Mouse (Mus musculus): ENCODE data around the gene Gnb2. TPM values are rescaled to one million over a fixed set of nuclear protein-coding genes. Genes with fewer than 3 reads are reported as not detected.

Gene Gnb2
- polyA plus RNA-seq, 1 experiment: 332 TPM

GRCm38 (mm10) chr5:137566416-137566815, 33.1 kb upstream of the Gnb2 start:
- H3K4me3 ChIP-seq (replicated peaks): no peak overlapping the region
- no peak for TF ChIP-seq GATA1 (IDR thresholded peaks at IDR 0.05; ENCODE audit: borderline replicate concordance, low read length)
- no peak for TF ChIP-seq FLI1 (IDR thresholded peaks at IDR 0.05; ENCODE audit: low read length)
- peaks cover 33% of the 10 kb centered on the region for H3K4me1 ChIP-seq

DNA sequence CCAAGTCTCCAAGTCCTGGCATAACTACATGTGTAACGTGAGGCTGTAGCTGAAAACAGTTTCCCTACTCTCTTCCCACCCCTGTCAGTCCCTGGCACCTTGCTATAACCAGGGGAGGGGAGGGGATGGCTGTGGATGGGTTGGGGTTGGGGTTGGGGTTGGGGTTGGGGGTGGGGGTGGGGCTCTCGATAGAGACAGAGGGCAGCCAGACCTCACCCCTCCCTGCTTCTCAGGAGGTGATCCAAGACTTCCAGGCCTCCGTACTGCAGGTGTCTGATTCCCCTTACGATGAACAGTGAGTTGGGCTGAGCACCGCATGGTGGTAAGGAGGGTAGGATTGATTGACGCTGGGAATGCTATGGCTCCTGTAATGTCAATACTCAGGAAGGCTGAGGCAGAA, 32.4 kb upstream of the Gnb2 start:
- Histone ChIP-seq H3K4me1 (peaks cover 26% of the 10 kb centered on the region), H3K36me3 (replicated peaks; ENCODE audit: low read length) (no peaks in the 10 kb centered on the region), H3K27me3 (replicated peaks) (peaks cover 81% of the 10 kb centered on the region), H3K9me3 (peaks cover 5% of the 10 kb centered on the region; the same call in 1 of the 2 replicates), H3K4me3 (replicated peaks) (no peak overlapping the region)
- TF ChIP-seq FLI1 (IDR thresholded peaks at IDR 0.05; ENCODE audit: low read length) (no peak), GATA1 (IDR thresholded peaks at IDR 0.05; ENCODE audit: borderline replicate concordance, low read length) (no peak)

More at GRCm38 (mm10) chr5:137566416-137566815, 33.1 kb upstream of the Gnb2 start:
- H3K27me3 ChIP-seq (replicated peaks): peaks cover 84% of the 10 kb centered on the region
- no peaks in the 10 kb centered on the region for H3K36me3 ChIP-seq (replicated peaks; ENCODE audit: low read length)
- H3K9me3 ChIP-seq: peaks cover 5% of the 10 kb centered on the region; the same call in 1 of the 2 replicates

DNA sequence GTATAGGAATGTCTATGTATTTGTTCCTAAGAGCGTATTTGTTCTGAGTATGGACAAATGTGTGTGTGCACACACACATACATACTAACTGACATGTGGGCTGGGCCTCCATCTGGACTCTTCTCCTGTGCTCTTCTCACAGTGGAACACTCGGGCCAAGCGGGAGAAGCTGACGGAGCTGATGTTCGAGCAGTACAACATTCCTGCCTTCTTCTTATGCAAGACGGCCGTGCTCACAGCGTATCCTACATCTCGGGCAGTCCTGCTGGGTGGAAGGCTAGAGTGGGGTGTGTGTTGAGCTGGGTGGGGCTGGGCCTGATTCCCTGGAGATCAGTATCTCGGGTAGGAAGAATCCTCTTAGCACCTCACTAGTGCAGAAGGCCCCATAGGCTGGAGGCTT, 29.7 kb upstream of the Gnb2 start:
- H3K27me3 ChIP-seq (replicated peaks): peaks cover 71% of the 10 kb centered on the region
- no peak overlapping the region for H3K4me3 ChIP-seq (replicated peaks)
- no peak for TF ChIP-seq FLI1 (IDR thresholded peaks at IDR 0.05; ENCODE audit: low read length)
- H3K36me3 ChIP-seq (replicated peaks; ENCODE audit: low read length): no peaks in the 10 kb centered on the region
- H3K4me1 ChIP-seq: no peaks in the 10 kb centered on the region
- no peaks in the 10 kb centered on the region for H3K9me3 ChIP-seq

GRCm38 (mm10) chr5:137561556-137561955, 28.2 kb upstream of the Gnb2 start:
- Histone ChIP-seq H3K4me3 (replicated peaks) (no peak overlapping the region), H3K36me3 (replicated peaks; ENCODE audit: low read length) (no peaks in the 10 kb centered on the region), H3K27me3 (replicated peaks) (peaks cover 57% of the 10 kb centered on the region)

DNA sequence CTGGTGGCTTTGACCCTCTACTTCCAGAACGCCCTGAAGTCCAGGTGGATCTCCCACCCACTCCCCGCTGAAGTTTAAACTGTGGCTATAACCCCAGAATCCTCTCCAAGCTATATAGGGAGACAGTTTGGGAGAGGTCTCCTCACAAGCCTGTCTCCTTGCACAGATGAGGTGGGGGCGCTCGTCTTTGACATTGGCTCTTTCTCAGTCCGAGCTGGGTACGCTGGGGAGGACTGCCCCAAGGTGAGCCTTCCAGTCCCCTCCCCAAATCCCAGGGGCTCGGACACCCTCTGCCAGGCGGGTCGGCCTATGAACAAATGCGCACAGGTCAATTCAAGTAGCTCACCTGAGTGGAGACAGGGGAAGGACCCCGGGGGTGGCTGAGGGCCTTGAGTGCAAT, 20.6 kb upstream of the Gnb2 start:
- peaks cover 50% of the 10 kb centered on the region for H3K27me3 ChIP-seq (replicated peaks)
- peaks cover 8% of the 10 kb centered on the region for H3K4me1 ChIP-seq
- no peak overlapping the region for H3K4me3 ChIP-seq (replicated peaks)
- H3K36me3 ChIP-seq (replicated peaks; ENCODE audit: low read length): no peaks in the 10 kb centered on the region
- H3K9me3 ChIP-seq: peaks cover 16% of the 10 kb centered on the region
- TF ChIP-seq FLI1 (IDR thresholded peaks at IDR 0.05; ENCODE audit: low read length) (no peak), GATA1 (IDR thresholded peaks at IDR 0.05; ENCODE audit: borderline replicate concordance, low read length) (no peak)

More at GRCm38 (mm10) chr5:137561556-137561955, 28.2 kb upstream of the Gnb2 start:
- H3K4me1 ChIP-seq: no peaks in the 10 kb centered on the region
- no peaks in the 10 kb centered on the region for H3K9me3 ChIP-seq
- no peak for TF ChIP-seq GATA1 (IDR thresholded peaks at IDR 0.05; ENCODE audit: borderline replicate concordance, low read length)
- TF ChIP-seq FLI1 (IDR thresholded peaks at IDR 0.05; ENCODE audit: low read length): no peak

DNA sequence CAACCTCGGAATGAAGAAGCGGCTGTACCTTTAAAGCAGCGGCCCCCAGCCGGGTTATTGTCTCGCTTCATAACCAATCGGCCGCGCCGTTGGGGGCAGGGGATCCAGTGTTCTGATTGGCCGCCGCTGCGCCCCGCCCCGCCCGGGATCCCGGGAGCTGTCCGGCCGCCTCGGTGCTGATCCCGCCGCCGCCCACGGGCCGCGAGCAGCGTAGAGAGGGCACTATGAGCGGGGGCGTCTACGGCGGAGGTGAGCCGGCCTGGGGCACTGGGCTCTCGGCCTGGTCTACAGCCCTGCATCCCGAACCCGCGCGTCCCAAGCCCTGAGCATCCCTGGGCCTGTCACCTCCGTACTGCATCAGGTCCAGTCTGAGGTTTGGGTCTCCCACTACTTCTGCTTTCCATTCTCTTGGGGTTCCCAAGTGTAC, 20.1 kb upstream of the Gnb2 start, which contains the start of gene Actl6b:
Gene Actl6b (plus strand): TSS at position 107 of the 427 bp plus-strand sequence.
- Histone ChIP-seq H3K4me3 (replicated peaks) (peak within 1 kb of the TSS; percentile 29), H3K27me3 (replicated peaks) (peaks cover 50% of the 10 kb centered on the region), H3K9me3 (peaks cover 16% of the 10 kb centered on the region), H3K36me3 (replicated peaks; ENCODE audit: low read length) (no peaks in the 10 kb centered on the region), H3K4me1 (peaks cover 8% of the 10 kb centered on the region)
- no peak for TF ChIP-seq GATA1 (IDR thresholded peaks at IDR 0.05; ENCODE audit: borderline replicate concordance, low read length)
- no peak for TF ChIP-seq FLI1 (IDR thresholded peaks at IDR 0.05; ENCODE audit: low read length)

DNA sequence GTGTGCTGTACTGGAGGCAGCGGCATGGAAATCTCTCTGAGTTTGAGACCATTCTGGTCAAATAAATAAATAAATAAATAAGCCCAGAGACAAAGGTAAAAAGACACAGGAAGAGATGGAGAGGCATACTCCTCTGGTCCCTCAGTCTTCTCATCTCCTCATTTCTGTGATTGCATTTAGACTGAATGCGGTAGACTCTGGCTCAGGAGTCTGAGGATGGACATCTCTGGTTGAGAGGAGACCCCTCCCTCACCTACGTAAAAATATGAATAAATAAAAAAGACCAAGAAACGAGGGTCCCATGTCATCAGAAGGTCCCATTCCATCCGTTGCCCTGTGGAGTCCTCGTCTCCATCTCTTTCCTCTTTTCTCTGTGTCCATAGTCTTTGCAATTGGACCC, 19.7 kb upstream of the Gnb2 start:
- Histone ChIP-seq H3K9me3 (peaks cover 16% of the 10 kb centered on the region), H3K27me3 (replicated peaks) (peaks cover 50% of the 10 kb centered on the region), H3K4me3 (replicated peaks) (no peak overlapping the region), H3K4me1 (peaks cover 8% of the 10 kb centered on the region), H3K36me3 (replicated peaks; ENCODE audit: low read length) (no peaks in the 10 kb centered on the region)
- TF ChIP-seq FLI1 (IDR thresholded peaks at IDR 0.05; ENCODE audit: low read length) (no peak), GATA1 (IDR thresholded peaks at IDR 0.05; ENCODE audit: borderline replicate concordance, low read length) (no peak)

DNA sequence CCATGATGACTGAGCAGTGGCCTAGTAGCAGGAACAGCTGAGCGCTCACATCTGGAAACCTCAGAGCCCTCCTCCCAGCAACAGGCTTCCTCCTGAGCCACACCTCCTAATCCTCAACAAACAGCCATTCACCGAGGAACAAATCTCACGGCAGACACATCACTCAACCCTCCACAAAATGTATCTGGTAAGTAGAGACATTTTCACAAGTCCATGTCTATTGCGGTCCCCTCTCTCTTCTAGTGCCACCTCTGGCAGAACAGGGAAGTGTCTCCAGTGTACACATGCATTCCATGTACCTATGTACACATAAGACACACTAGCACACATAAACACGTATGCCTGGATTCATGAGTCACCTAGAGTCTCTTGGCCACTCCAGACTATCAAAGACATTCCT, 17.8 kb upstream of the Gnb2 start:
- Histone ChIP-seq H3K4me1 (peaks cover 8% of the 10 kb centered on the region), H3K27me3 (replicated peaks) (peaks cover 48% of the 10 kb centered on the region), H3K36me3 (replicated peaks; ENCODE audit: low read length) (no peaks in the 10 kb centered on the region), H3K9me3 (peaks cover 14% of the 10 kb centered on the region), H3K4me3 (replicated peaks) (no peak overlapping the region)
- TF ChIP-seq GATA1 (IDR thresholded peaks at IDR 0.05; ENCODE audit: borderline replicate concordance, low read length) (no peak), FLI1 (IDR thresholded peaks at IDR 0.05; ENCODE audit: low read length) (no peak)

DNA sequence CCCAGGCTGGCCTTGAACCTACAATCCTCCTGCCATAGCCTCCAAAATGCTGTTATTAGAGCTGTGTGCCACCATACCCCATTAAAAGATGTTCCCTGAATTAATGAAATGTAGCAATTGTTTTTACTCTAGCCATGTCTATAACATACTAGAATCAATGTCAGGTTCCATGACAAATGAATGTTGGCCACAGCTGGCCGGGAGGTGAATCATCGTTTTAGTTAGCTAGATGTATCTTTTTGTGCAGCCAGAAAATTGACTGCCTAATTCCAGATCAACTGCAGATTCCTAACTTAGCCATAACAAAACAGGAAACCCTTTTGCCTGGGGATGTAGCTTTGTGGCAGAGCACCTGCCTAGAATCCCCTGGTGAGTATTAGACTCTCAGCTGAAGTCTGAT, 16.5 kb upstream of the Gnb2 start:
- Histone ChIP-seq H3K9me3 (peaks cover 4% of the 10 kb centered on the region; the same call in 1 of the 2 replicates), H3K27me3 (replicated peaks) (peaks cover 46% of the 10 kb centered on the region)

GRCm38 (mm10) chr5:137545596-137545995, 12.3 kb upstream of the Gnb2 start:
- Histone ChIP-seq H3K4me1 (peaks cover 3% of the 10 kb centered on the region; the same call in 1 of the 2 replicates), H3K27me3 (replicated peaks) (peaks cover 26% of the 10 kb centered on the region), H3K4me3 (replicated peaks) (no peak overlapping the region), H3K36me3 (replicated peaks; ENCODE audit: low read length) (no peaks in the 10 kb centered on the region), H3K9me3 (no peaks in the 10 kb centered on the region)
- TF ChIP-seq FLI1 (IDR thresholded peaks at IDR 0.05; ENCODE audit: low read length) (no peak), GATA1 (IDR thresholded peaks at IDR 0.05; ENCODE audit: borderline replicate concordance, low read length) (no peak)

More for the DNA sequence above, 16.5 kb upstream of the Gnb2 start:
- no peak overlapping the region for H3K4me3 ChIP-seq (replicated peaks)
- H3K4me1 ChIP-seq: peaks cover 8% of the 10 kb centered on the region
- TF ChIP-seq FLI1 (IDR thresholded peaks at IDR 0.05; ENCODE audit: low read length): no peak
- TF ChIP-seq GATA1 (IDR thresholded peaks at IDR 0.05; ENCODE audit: borderline replicate concordance, low read length): no peak
- no peaks in the 10 kb centered on the region for H3K36me3 ChIP-seq (replicated peaks; ENCODE audit: low read length)
